Mouse (Mus musculus) heart, postnatal 25 days (tissue): ENCODE data around the gene Pik3c2b. TPM values are rescaled to one million over a fixed set of nuclear protein-coding genes. Genes with fewer than 3 reads are reported as not detected.

ENCODE experiments used
- total RNA-seq, 2 experiments: library from RNA; stranded (reverse); gene quantifications; 2 replicates each; pipeline ENCODE4 v1.2.3; 2021

The Pik3c2b gene
- total RNA-seq, 2 experiments from 2014 or later, result 19.9 to 21.2 TPM

Other genes with a start within 250 kb of the Pik3c2b start
- gene Lrrn2, start 165.4 kb upstream of the Pik3c2b start, total RNA-seq, result 1 to 10 TPM; 3.2 to 3.3 TPM
- gene Mdm4, start 15.1 kb upstream of the Pik3c2b start, total RNA-seq, result 10 to 100 TPM; 25.0 to 29.0 TPM
- 10 to 100 TPM; 22.1 to 27.3 TPM for gene Ppp1r15b, start 85.5 kb downstream of the Pik3c2b start, total RNA-seq
- 10 to 100 TPM; 66.5 to 77.1 TPM for gene Plekha6, start 118.5 kb downstream of the Pik3c2b start, total RNA-seq